Mouse (Mus musculus) kidney, adult 2 months (tissue): Measurements from ENCODE around the gene D17H6S53E. TPM values are rescaled to one million over a fixed set of nuclear protein-coding genes. Genes with fewer than 3 reads are reported as not detected.

Experiments
- DNase-seq: peaks from one replicate; pipeline ENCODE4 v3.0.0; 2021
- H3K27ac ChIP-seq: fragments of 200-500 bp; 2 replicates; pipeline ENCODE4 v1.5.1; 2012; ENCODE audit warnings: low read depth, low read length, control low read depth, inconsistent platforms; ENCODE audit not compliant: insufficient read depth
- H3K27me3 ChIP-seq: fragments of 200-500 bp; replicated peaks from 2 replicates; pipeline ENCODE4 v1.6.1; 2012; ENCODE audit warnings: mild to moderate bottlenecking, moderate library complexity, low read length, inconsistent platforms; ENCODE audit not compliant: control insufficient read depth, insufficient read depth
- H3K36me3 ChIP-seq: fragments of 200-500 bp; 2 replicates; pipeline ENCODE4 v1.6.1; 2012; ENCODE audit warnings: mild to moderate bottlenecking, moderate library complexity, low read length, inconsistent platforms; ENCODE audit not compliant: control insufficient read depth, insufficient read depth
- H3K4me1 ChIP-seq: fragments of 200-500 bp; 2 replicates; pipeline ENCODE4 v1.6.1; 2011; ENCODE audit warnings: low read length; ENCODE audit not compliant: control insufficient read depth, insufficient read depth
- H3K4me3 ChIP-seq: fragments of 200-500 bp; 2 replicates; pipeline ENCODE4 v1.5.1; 2011; ENCODE audit warnings: mild to moderate bottlenecking, low read depth, low read length, control low read depth; ENCODE audit not compliant: insufficient read depth
- CTCF ChIP-seq: fragments of 200-500 bp; conservative IDR thresholded peaks from 2 replicates; pipeline ENCODE4 v1.5.1; 2011; ENCODE audit warnings: low read depth, mild to moderate bottlenecking, control low read depth, low read length, moderate library complexity, mixed read lengths; ENCODE audit not compliant: insufficient read depth, insufficient read length
- POLR2A ChIP-seq: fragments of 200-500 bp; IDR thresholded peaks from one replicate; pipeline ENCODE4 v1.6.1; 2011; ENCODE audit warnings: low read depth, low read length, control low read depth
- WGBS: fragments of 180-500 bp; shearing (Covaris S2); methylation state at CpG from one replicate; pipeline ENCODE4 v1.1.7; 2018; 5-methylcytosine and 5-hydroxymethylcytosine counted together
- polyA plus RNA-seq: library from polyadenylated mRNA; depleted of rRNA; stranded (reverse); fragments of >200 nt; gene quantifications from 2 replicates; pipeline ENCODE4 v1.2.3, GENCODE M21; 2012

The D17H6S53E gene
- polyA plus RNA-seq, 1 experiment: 10.7 TPM

DNA sequence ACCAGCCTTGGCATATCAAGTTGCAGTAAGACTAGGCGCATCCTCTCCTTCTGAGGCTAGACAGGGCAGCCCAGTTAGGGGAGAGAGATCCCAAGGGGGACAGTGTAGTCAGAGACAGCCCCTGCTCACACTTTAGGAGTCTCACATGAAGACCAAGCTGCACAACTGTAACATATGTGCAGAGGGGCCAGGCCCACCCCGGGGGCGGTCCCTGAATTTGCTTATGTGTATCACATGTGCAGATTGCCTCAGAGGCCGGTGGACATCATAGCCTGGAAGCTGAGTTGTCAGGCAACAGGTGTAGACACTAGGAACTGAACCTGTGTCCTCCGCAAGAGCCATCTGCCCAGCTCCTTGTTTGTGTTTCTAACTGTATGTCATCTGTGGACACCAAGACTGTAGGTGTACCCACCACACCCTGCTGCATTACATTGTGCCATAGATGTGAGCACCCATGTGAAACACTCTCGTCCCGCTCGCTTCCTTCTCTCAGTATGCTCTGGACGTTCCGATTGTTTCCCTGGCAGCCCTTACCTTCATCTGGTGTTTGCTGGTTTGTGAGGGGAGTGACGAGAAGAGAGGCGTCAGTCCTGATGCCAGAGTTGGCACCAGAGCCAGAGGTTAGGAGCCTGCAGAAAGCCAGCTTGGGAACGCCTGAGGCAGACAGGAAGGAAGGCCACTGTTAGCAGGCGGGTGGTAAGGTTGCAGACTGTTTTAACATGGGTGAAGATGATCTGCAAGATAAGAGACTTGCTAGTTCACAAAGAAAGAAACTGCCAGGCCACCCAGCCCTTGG, 33.6 kb upstream of the D17H6S53E start:
- WGBS: 75% methylated on average over 14 of the region's 14 CpGs
- no peak for DNase-seq
- TF ChIP-seq CTCF (no peak), POLR2A (no peak)
- Histone ChIP-seq H3K27ac (no peak overlapping the region), H3K4me1 (peaks cover 5% of the 10 kb centered on the region; the same call in 1 of the 2 replicates), H3K4me3 (no peak overlapping the region), H3K36me3 (peaks cover 3% of the 10 kb centered on the region), H3K27me3 (no peaks in the 10 kb centered on the region)

DNA sequence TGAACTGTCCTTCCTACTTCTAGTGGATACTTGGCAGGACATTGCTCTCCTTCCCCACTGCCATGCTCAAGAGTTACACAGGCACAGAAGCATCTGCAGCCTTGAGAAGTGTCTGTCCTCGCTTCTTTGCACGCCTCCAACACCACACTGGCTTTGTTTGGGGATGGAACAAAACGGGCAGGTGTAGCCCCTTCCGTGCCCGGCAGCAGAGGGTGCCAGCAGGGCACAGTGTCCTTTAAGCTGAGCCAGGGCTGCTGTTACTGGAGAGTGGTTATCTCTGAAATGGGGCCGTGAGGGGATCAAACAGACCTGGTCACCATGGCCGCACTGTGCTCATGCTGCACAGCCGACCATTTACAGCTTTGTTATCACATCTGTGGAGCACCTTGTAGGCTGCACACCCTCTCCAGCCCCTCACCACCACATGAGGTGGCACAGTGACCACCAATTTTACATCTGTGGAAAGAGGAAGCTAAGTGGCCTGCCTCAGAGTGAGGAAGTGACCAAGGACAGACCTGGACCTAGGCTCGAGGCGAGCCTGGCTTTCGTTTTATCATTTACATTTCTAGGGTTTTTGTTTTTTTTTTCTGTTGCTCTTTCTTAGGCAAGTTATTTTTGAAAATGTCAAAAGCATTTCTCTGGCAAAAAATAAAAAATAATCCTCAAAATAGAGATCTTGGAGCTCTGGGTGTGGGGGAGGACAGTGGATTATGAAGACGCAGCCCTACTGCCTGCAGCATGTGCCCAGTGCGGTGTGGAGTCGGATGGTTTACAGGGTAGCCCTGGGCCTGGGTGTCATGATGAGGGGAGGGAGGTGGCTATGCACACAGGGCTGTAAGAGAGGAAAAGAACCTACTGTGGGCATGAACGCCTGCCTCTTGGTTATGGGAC, 31.5 kb upstream of the D17H6S53E start:
- Histone ChIP-seq H3K36me3 (peaks cover 3% of the 10 kb centered on the region), H3K4me1 (peaks cover 5% of the 10 kb centered on the region; the same call in 1 of the 2 replicates), H3K27ac (no peak overlapping the region), H3K27me3 (no peaks in the 10 kb centered on the region), H3K4me3 (no peak overlapping the region)
- DNase-seq: no peak
- WGBS: 88% methylated on average over 15 of the region's 15 CpGs
- TF ChIP-seq CTCF (no peak), POLR2A (no peak)

- H3K36me3 ChIP-seq: peaks cover 3% of the 10 kb centered on the region
- TF ChIP-seq CTCF (no peak), POLR2A (no peak)
- WGBS: 86% methylated on average over 12 of the region's 12 CpGs
- no peak overlapping the region for H3K4me3 ChIP-seq
- H3K27me3 ChIP-seq: no peaks in the 10 kb centered on the region
- DNase-seq: no peak
- H3K4me1 ChIP-seq: no peaks in the 10 kb centered on the region
- no peak overlapping the region for H3K27ac ChIP-seq
Measured at GRCm38 (mm10) chr17:35096597-35096996, 29.6 kb upstream of the D17H6S53E start.

- peaks cover 3% of the 10 kb centered on the region for H3K36me3 ChIP-seq
- DNase-seq: peak; percentile 30
- TF ChIP-seq CTCF: no peak
- no peak for TF ChIP-seq POLR2A
- H3K4me3 ChIP-seq: no peak overlapping the region
- no peaks in the 10 kb centered on the region for H3K4me1 ChIP-seq
- no peaks in the 10 kb centered on the region for H3K27me3 ChIP-seq
- 75% methylated on average over 12 of the region's 12 CpGs for WGBS
- H3K27ac ChIP-seq: no peak overlapping the region
Measured at GRCm38 (mm10) chr17:35097164-35097655, 29.0 kb upstream of the D17H6S53E start.

DNA sequence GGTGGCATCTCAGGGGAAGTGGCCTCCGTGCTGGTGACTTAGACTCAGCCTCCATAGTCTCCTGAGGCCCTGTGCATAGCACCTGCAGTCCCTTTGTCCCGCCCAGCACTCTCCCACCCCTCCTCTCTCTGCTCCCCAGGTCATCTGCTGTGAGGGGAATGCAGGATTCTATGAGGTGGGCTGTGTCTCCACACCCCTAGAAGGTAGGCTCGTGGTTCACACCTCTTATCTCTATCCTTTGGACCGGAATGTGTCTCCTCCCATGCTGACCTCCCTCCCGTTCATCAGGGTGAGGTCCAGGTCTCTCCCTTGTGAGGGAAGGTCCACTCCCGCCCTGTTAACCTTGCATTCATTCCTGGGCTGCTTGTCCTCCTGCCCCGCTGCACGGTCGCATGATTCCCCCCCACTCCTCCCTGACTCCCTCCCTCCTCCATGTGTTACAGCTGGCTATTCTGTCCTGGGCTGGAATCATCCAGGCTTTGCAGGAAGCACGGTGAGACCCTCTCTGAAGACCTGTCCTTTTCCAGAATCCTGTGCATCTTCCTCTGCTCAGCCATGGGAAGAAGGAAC, 25.9 kb upstream of the D17H6S53E start:
- TF ChIP-seq CTCF: no peak
- TF ChIP-seq POLR2A: no peak
- Histone ChIP-seq H3K4me1 (peaks cover 4% of the 10 kb centered on the region; the same call in 1 of the 2 replicates), H3K27me3 (no peaks in the 10 kb centered on the region), H3K4me3 (no peak overlapping the region), H3K27ac (no peak overlapping the region), H3K36me3 (no peaks in the 10 kb centered on the region; the same call in 1 of the 2 replicates)
- no peak for DNase-seq
- 60% methylated on average over 10 of the region's 10 CpGs for WGBS

DNA sequence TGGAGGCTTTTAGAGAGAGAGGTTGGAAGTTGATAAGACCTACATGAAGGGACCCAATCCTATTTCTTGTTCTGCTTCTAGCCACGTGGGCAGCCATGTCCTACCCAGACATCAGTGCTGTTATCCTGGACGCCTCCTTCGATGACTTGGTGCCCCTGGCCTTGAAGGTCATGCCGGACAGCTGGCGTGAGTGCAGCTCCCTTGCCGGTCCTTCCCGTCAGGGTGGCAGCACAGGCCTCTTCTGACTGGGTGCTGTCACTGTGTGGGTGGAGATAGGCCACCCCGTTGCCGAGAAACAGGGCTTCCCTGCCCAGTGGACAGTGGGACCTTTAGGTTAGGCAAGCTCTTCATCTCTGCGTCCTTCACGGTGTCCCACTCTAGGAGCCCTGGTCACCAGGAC, 25.0 kb upstream of the D17H6S53E start:
- Histone ChIP-seq H3K36me3 (no peaks in the 10 kb centered on the region; the same call in 1 of the 2 replicates), H3K27ac (no peak overlapping the region), H3K27me3 (no peaks in the 10 kb centered on the region), H3K4me1 (peaks cover 4% of the 10 kb centered on the region; the same call in 1 of the 2 replicates), H3K4me3 (no peak overlapping the region)
- WGBS: 68% methylated on average over 11 of the region's 11 CpGs
- DNase-seq: no peak
- TF ChIP-seq CTCF: no peak
- TF ChIP-seq POLR2A: no peak

DNA sequence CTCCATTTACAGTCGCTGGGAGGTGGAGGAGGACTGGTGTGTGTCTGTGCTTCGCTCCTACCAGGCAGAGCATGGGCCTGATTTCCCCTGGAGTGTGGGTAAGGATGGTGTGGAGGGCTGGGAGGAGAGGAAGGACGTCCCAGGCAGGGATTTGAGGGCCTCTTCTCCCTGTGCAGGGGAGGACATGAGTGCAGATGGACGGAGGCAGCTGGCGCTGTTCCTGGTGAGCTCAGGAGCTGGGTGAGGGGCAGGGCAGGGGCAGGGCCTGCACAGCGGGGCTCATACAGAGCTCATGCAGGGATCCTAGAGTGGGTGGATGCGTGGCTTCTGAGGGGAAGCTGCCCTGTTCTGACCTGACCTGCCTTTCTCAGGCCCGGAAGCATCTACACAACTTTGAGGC, 23.9 kb upstream of the D17H6S53E start:
- H3K4me3 ChIP-seq: no peak overlapping the region
- H3K27ac ChIP-seq: no peak overlapping the region
- DNase-seq: no peak
- 67% methylated on average over 8 of the region's 8 CpGs for WGBS
- H3K27me3 ChIP-seq: no peaks in the 10 kb centered on the region
- no peaks in the 10 kb centered on the region for H3K36me3 ChIP-seq
- TF ChIP-seq POLR2A (no peak), CTCF (no peak)
- H3K4me1 ChIP-seq: peaks cover 4% of the 10 kb centered on the region; the same call in 1 of the 2 replicates
